8 mouse cellular contexts compared by ENCODE assay signal in the genomic region with DNA sequence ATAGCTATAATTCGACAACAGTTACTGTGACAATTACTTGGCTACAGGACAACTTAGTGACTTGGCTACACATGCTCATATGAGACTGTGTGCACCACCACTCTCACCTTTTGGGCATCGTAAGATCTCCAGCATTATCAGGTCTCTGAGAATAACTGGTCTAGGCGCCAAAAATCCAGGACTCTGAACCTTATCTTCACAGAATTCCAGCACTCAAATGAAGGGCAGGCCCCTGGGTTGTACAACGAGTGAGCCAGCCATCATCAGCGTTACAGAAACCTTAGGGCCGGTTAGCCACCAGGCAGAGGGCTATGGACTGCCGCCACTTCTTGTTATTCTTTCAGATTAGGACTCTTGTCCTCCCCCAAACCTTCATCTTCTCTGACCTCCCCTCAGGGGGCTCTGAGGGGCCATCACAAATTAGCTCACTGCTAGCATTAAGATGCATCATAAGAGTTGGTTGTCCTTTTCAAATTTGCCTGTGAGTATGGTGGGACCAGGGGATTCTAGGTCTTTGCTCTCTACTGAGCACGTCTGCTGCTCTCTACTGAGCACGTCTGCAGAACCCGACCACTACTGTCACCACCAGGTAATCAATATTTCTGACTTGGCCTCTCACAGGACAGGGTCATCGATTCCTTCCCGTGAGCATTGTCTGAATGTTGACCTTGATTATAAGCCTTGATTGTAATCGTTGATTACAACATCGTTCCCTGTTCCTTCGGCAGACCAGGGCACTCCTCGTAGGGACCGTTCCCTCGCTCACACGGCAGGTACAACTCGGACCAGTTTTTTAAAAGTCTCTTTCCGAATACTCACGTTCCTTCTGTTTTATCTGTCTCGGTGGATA. TPM values are rescaled to one million over a fixed set of nuclear protein-coding genes. Genes with fewer than 3 reads are reported as not detected.
A peak's percentile ranks its signal among the peaks of the same experiment; 100 is the strongest.
DNase-seq lines count a peak whose midpoint lies in the region; ATAC-seq and TF ChIP-seq lines count a peak whose summit lies in the region.

No protein-coding gene starts in this region.

- ATAC-seq in forebrain, embryonic 11.5 days (replicated peaks; ENCODE audit: low FRiP score): no peak
- 0 out of 2 replicates have a peak, but pooled peaks have one; percentile 5 for ATAC-seq in liver, embryonic 15.5 days (ENCODE audit: insufficient read depth)

- H3K9me3 ChIP-seq in CH12.LX (replicated peaks; ENCODE audit: low read length): peaks cover 12% of the 10 kb centered on the region
- H3K9me3 ChIP-seq in forebrain, embryonic 11.5 days (ENCODE audit: control insufficient read depth, low read length): peaks cover 2% of the 10 kb centered on the region; the same call in 1 of the 2 replicates
- H3K9me3 ChIP-seq in liver, embryonic 15.5 days (replicated peaks): no peaks in the 10 kb centered on the region

- H3K4me2 ChIP-seq in CH12.LX (ENCODE audit: insufficient read depth, low read depth, poor library complexity, severe bottlenecking): peak overlapping the region; percentile 59
- H3K4me2 ChIP-seq in forebrain, embryonic 11.5 days (ENCODE audit: low read depth, low read length, severe bottlenecking): peak overlapping the region; percentile 86
- H3K4me2 ChIP-seq in liver, embryonic 15.5 days: peak overlapping the region; percentile 94

- H3K27ac ChIP-seq in heart, adult 2 months: peak overlapping the region; percentile 55
- H3K27ac ChIP-seq in CH12.LX (ENCODE audit: insufficient read depth, low read depth): peak overlapping the region; percentile 14; the same call in 1 of the 2 replicates
- H3K27ac ChIP-seq in forebrain, embryonic 11.5 days (ENCODE audit: low read depth, low read length): no peak overlapping the region
- no peak overlapping the region for H3K27ac ChIP-seq in liver, embryonic 15.5 days (replicated peaks)

- in situ Hi-C loops in CH12.LX (cut with MboI; ENCODE audit: low pct_ligation_motif_present, low pct_unique_long_range_greater_than_20kb, low sequenced_read_pairs): loop anchor here (5.0 to 25.0 kb wide), 3 partner anchors 36 to 559 kb away; a partner anchor contains a TSS

- no peak for TF ChIP-seq EP300 in heart, adult 2 months (IDR thresholded peaks at IDR 0.05; ENCODE audit: insufficient read depth, low read depth, low read length)
- TF ChIP-seq EP300 in CH12.LX (IDR thresholded peaks at IDR 0.05; ENCODE audit: low read length): no peak

- dilution Hi-C loops in CH12.LX (cut with MboI; ENCODE audit: extremely low pct_ligation_motif_present, extremely low pct_unique_long_range_greater_than_20kb, low sequenced_read_pairs): no loop called here

- TF ChIP-seq POLR2A in heart, adult 2 months (IDR thresholded peaks at IDR 0.05; ENCODE audit: insufficient read depth, low read depth, low read length): no peak
- TF ChIP-seq POLR2A in CH12.LX (IDR thresholded peaks at IDR 0.05; ENCODE audit: low read depth, low read length): no peak; the same call in 1 of the 2 replicates

- no peaks in the 10 kb centered on the region for H3K36me3 ChIP-seq in heart, adult 2 months (ENCODE audit: control insufficient read depth, insufficient read depth, low read length)
- H3K36me3 ChIP-seq in CH12.LX (replicated peaks in 1 of 2; ENCODE audit: control insufficient read depth in 1 of 2, insufficient read depth in 1 of 2, low read length in 1 of 2): peaks cover 23 to 28% of the 10 kb centered on the region in 2 experiments
- H3K36me3 ChIP-seq in forebrain, embryonic 11.5 days (ENCODE audit: control insufficient read depth, insufficient read depth, low read length): no peaks in the 10 kb centered on the region
- no peaks in the 10 kb centered on the region for H3K36me3 ChIP-seq in liver, embryonic 15.5 days (replicated peaks)

- H3K4me1 ChIP-seq in heart, adult 2 months (ENCODE audit: control insufficient read depth, insufficient read depth, low read length): peaks cover 3% of the 10 kb centered on the region
- H3K4me1 ChIP-seq in CH12.LX (ENCODE audit: control insufficient read depth in 1 of 2, insufficient read depth in 2 of 2): peaks cover 0 to 19% of the 10 kb centered on the region in 2 experiments; a peak in 2 of 4 replicates
- peaks cover 3% of the 10 kb centered on the region; the same call in 1 of the 2 replicates for H3K4me1 ChIP-seq in forebrain, embryonic 11.5 days (replicated peaks; ENCODE audit: control insufficient read depth, insufficient read depth, low read length)
- H3K4me1 ChIP-seq in liver, embryonic 15.5 days (replicated peaks): peaks cover 45% of the 10 kb centered on the region

- peak overlapping the region; percentile 59 for H3K4me3 ChIP-seq in heart, adult 2 months
- H3K4me3 ChIP-seq in CH12.LX (replicated peaks in 1 of 3; ENCODE audit: low read depth in 2 of 3, low read length in 2 of 3, poor library complexity in 1 of 3): peak overlapping the region; percentile 58 to 88 (median 64)
- H3K4me3 ChIP-seq in forebrain, embryonic 11.5 days (ENCODE audit: low read depth, low read length): peak overlapping the region; percentile 56
- peak overlapping the region; percentile 67 for H3K4me3 ChIP-seq in liver, embryonic 15.5 days (replicated peaks)

- no peak for TF ChIP-seq CTCF in heart, adult 2 months (IDR thresholded peaks at IDR 0.05)
- no peak; a peak in 2 of 4 replicates for TF ChIP-seq CTCF in CH12.LX (conservative IDR thresholded peaks at IDR 0.05 in 1 of 2, IDR thresholded peaks at IDR 0.05 in 1 of 2; ENCODE audit: low read depth in 2 of 2, low read length in 2 of 2)

- H3K27me3 ChIP-seq in heart, adult 2 months (ENCODE audit: control insufficient read depth, insufficient read depth, low read length): no peaks in the 10 kb centered on the region
- peaks cover 2% of the 10 kb centered on the region for H3K27me3 ChIP-seq in CH12.LX (replicated peaks)
- 0 out of 2 replicates have a peak, but pooled peaks cover 2% of the 10 kb centered on the region for H3K27me3 ChIP-seq in forebrain, embryonic 11.5 days (ENCODE audit: control insufficient read depth, insufficient read depth, low read length)
- peaks cover 23% of the 10 kb centered on the region for H3K27me3 ChIP-seq in liver, embryonic 15.5 days

- intact Hi-C loops in heart, adult 2 months (cut with DNase I): loop anchor here (1.0 kb wide), 1 partner anchor 16 kb away; no protein-coding TSS in a partner anchor
- intact Hi-C loops in heart, postnatal 25 days (cut with DNase I): loop anchor here (1.0 kb wide), 1 partner anchor 18 kb away; no protein-coding TSS in a partner anchor

- H3K9ac ChIP-seq in heart, adult 2 months (ENCODE audit: low read depth, low read length): peak overlapping the region; percentile 86
- peak overlapping the region; percentile 55 for H3K9ac ChIP-seq in CH12.LX (ENCODE audit: insufficient read depth, low read depth)
- peak overlapping the region; percentile 39; the same call in 1 of the 2 replicates for H3K9ac ChIP-seq in forebrain, embryonic 11.5 days (ENCODE audit: low read length)
- peak overlapping the region; percentile 44; the same call in 1 of the 2 replicates for H3K9ac ChIP-seq in liver, embryonic 15.5 days

- TF ChIP-seq RAD21 in CH12.LX (IDR thresholded peaks at IDR 0.05; ENCODE audit: low read depth, low read length): no peak; the same call in 1 of the 2 replicates

- no peak for DNase-seq in heart, adult 2 months
- DNase-seq in heart, postnatal 25 days (ENCODE audit: low spot score): no peak
- DNase-seq in CH12.LX (ENCODE audit: extremely low read depth): no peak
- DNase-seq in forebrain, embryonic 11.5 days (ENCODE audit: low spot score): no peak
- DNase-seq in right cerebral cortex, postnatal 14 days: no peak
- DNase-seq in thymus, postnatal 10 days (ENCODE audit: low spot score in 2 of 2): no peak
- no peak for DNase-seq in ovary, postnatal 10 days (ENCODE audit: low spot score)

- no peaks in the 10 kb centered on the region for H3K79me2 ChIP-seq in heart, adult 2 months (replicated peaks; ENCODE audit: control insufficient read depth, insufficient read depth, low read length)
- H3K79me2 ChIP-seq in CH12.LX (replicated peaks; ENCODE audit: control insufficient read depth, extremely low read depth, insufficient read depth, poor library complexity, severe bottlenecking): no peaks in the 10 kb centered on the region

- WGBS in heart, adult 2 months: 11% methylated on average over 23 of the region's 23 CpGs
- 9% methylated on average over 23 of the region's 23 CpGs for WGBS in forebrain, embryonic 11.5 days
- 8% methylated on average over 23 of the region's 23 CpGs for WGBS in liver, embryonic 15.5 days (ENCODE audit: insufficient replicate concordance)

RNA-seq across cellular contexts. Expression of a gene that starts 18.6 kb away (rescaled TPM):
- 10 to 100 TPM in 1 of 2 experiments, 1 to 10 TPM in 1; 9.9 to 13.5 TPM for total RNA-seq in heart, adult 2 months (2021)
- 10.0 and 17.2 TPM in 2 replicates for polyA plus RNA-seq in heart, adult 2 months (2012; rRNA removed)
- total RNA-seq in heart, postnatal 25 days (2021): 1 to 10 TPM; 8.8 to 8.9 TPM
- total RNA-seq in CH12.LX (2012; rRNA removed) (25.7 and 35.0 TPM in 2 replicates), CH12.LX (2014; rRNA removed) (58.1 and 63.8 TPM in 2 replicates)
- 49.0 and 52.2 TPM in 2 replicates for polyA plus RNA-seq in CH12.LX (2012; ENCODE audit: insufficient read length, low read depth)
- polyA plus RNA-seq in forebrain, embryonic 11.5 days (2014; fragmentation: Nextera tagmentation; extraction: Ambion mirVana): 1.5 TPM in 2 replicates
- polyA plus RNA-seq in liver, embryonic 15.5 days (2015; fragmentation: Nextera tagmentation; extraction: Ambion mirVana): 19.2 and 20.4 TPM in 2 replicates

RNA-seq across cellular contexts. Expression of a gene that starts 26.4 kb away (rescaled TPM):
- total RNA-seq in heart, adult 2 months (2021): 1 to 10 TPM; 3.8 to 3.9 TPM
- polyA plus RNA-seq in heart, adult 2 months (2012; rRNA removed): 18.8 and 28.2 TPM in 2 replicates
- total RNA-seq in heart, postnatal 25 days (2021): 1 to 10 TPM; 2.0 to 3.2 TPM
- total RNA-seq in CH12.LX (2012; rRNA removed) (6.8 and 7.1 TPM in 2 replicates), CH12.LX (2014; rRNA removed) (51.6 and 61.0 TPM in 2 replicates)
- 5.6 and 17.1 TPM in 2 replicates for polyA plus RNA-seq in CH12.LX (2012; ENCODE audit: insufficient read length, low read depth)
- polyA plus RNA-seq in forebrain, embryonic 11.5 days (2014; fragmentation: Nextera tagmentation; extraction: Ambion mirVana): 12.3 and 12.7 TPM in 2 replicates
- 1.4 and 2.1 TPM in 2 replicates for polyA plus RNA-seq in liver, embryonic 15.5 days (2015; fragmentation: Nextera tagmentation; extraction: Ambion mirVana)

RNA-seq across cellular contexts. Expression of a gene that starts 26.9 kb away (rescaled TPM):
- 10 to 100 TPM; 18.2 to 18.4 TPM for total RNA-seq in heart, adult 2 months (2021)
- polyA plus RNA-seq in heart, adult 2 months (2012; rRNA removed): 27.9 and 32.6 TPM in 2 replicates
- total RNA-seq in heart, postnatal 25 days (2021): 10 to 100 TPM; 15.7 to 23.2 TPM
- 20.8 and 34.6 TPM in 2 replicates for total RNA-seq in CH12.LX (2012; rRNA removed)
- 9.2 and 9.5 TPM in 2 replicates for total RNA-seq in CH12.LX (2014; rRNA removed)
- polyA plus RNA-seq in CH12.LX (2012; ENCODE audit: insufficient read length, low read depth): 11.6 and 15.1 TPM in 2 replicates
- 0.51 and 2.1 TPM in 2 replicates for polyA plus RNA-seq in forebrain, embryonic 11.5 days (2014; fragmentation: Nextera tagmentation; extraction: Ambion mirVana)
- polyA plus RNA-seq in liver, embryonic 15.5 days (2015; fragmentation: Nextera tagmentation; extraction: Ambion mirVana): 0.09 and 0.21 TPM in 2 replicates

RNA-seq across cellular contexts. Expression of a gene that starts 35.7 kb away (rescaled TPM):
- 10 to 100 TPM; 19.8 to 19.9 TPM for total RNA-seq in heart, adult 2 months (2021)
- 19.1 and 19.3 TPM in 2 replicates for polyA plus RNA-seq in heart, adult 2 months (2012; rRNA removed)
- 10 to 100 TPM; 17.8 to 20.4 TPM for total RNA-seq in heart, postnatal 25 days (2021)
- total RNA-seq in CH12.LX (2012; rRNA removed) (30.2 and 36.0 TPM in 2 replicates), CH12.LX (2014; rRNA removed) (18.8 and 20.9 TPM in 2 replicates)
- 51.6 and 63.7 TPM in 2 replicates for polyA plus RNA-seq in CH12.LX (2012; ENCODE audit: insufficient read length, low read depth)
- 4.5 and 5.6 TPM in 2 replicates for polyA plus RNA-seq in forebrain, embryonic 11.5 days (2014; fragmentation: Nextera tagmentation; extraction: Ambion mirVana)
- 2.0 and 2.3 TPM in 2 replicates for polyA plus RNA-seq in liver, embryonic 15.5 days (2015; fragmentation: Nextera tagmentation; extraction: Ambion mirVana)

RNA-seq across cellular contexts. Expression of a gene that starts 49.2 kb away (rescaled TPM):
- 1 to 10 TPM; 1.4 to 1.5 TPM for total RNA-seq in heart, adult 2 months (2021)
- 0.20 and 0.67 TPM in 2 replicates for polyA plus RNA-seq in heart, adult 2 months (2012; rRNA removed)
- 1 to 10 TPM in 1 of 2 experiments, under 1 TPM in 1; 0.75 to 1.4 TPM for total RNA-seq in heart, postnatal 25 days (2021)
- total RNA-seq in CH12.LX (2012; rRNA removed) (0.89 and 0.97 TPM in 2 replicates), CH12.LX (2014; rRNA removed) (1.7 and 2.0 TPM in 2 replicates)
- polyA plus RNA-seq in CH12.LX (2012; ENCODE audit: insufficient read length, low read depth): 3.1 and 4.9 TPM in 2 replicates
- polyA plus RNA-seq in forebrain, embryonic 11.5 days (2014; fragmentation: Nextera tagmentation; extraction: Ambion mirVana): 0.24 TPM in 1 of 2 replicates, not detected in the other
- polyA plus RNA-seq in liver, embryonic 15.5 days (2015; fragmentation: Nextera tagmentation; extraction: Ambion mirVana): 0.45 and 0.48 TPM in 2 replicates

Comparison
In these comparisons a context has a peak if more than half of its experiments do, and no peak if none do; other contexts are left out.
1. H3K27ac ChIP-seq: peak in heart, adult 2 months (single experiment) and CH12.LX (single experiment); none in forebrain, embryonic 11.5 days (single experiment) and liver, embryonic 15.5 days (single experiment).
2. Peak in every context shown above with its lines, with median percentiles within 50 percentile points of each other: H3K4me3 ChIP-seq, H3K9ac ChIP-seq and H3K4me2 ChIP-seq.